In the genomic region with DNA sequence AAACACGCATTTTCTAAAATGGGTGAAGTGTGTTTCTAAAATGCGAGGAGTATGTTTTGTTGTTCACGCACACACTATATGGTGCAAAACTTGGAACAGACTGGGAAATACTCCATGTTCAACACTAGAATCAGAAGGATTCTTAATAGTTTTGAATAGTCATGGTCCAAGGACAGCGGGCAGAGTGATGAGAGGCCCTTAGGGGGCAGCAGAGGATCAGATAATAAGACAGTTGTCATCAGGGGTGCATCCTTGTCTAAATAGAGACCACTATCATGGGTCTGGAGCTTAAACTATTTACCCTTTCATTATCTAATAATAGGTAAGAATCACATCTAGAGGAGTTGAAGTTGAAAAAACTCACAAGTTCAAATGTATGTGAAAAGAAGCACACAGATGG, we compare ENCODE assay signal across 7 mouse cellular contexts.
DNase-seq lines count a peak whose midpoint lies in the region; ATAC-seq and TF ChIP-seq lines count a peak whose summit lies in the region.

No protein-coding gene starts in this region.

- no peaks in the 10 kb centered on the region for H3K4me1 ChIP-seq in kidney, embryonic 16.5 days (ENCODE audit: insufficient read depth, low read length)
- no peaks in the 10 kb centered on the region for H3K4me1 ChIP-seq in forebrain, embryonic 14.5 days (ENCODE audit: control insufficient read depth, insufficient read depth, low read length)

- no peaks in the 10 kb centered on the region for H3K27me3 ChIP-seq in kidney, embryonic 16.5 days (ENCODE audit: insufficient read depth, low read length)
- no peaks in the 10 kb centered on the region for H3K27me3 ChIP-seq in C2C12 (ENCODE audit: control insufficient read depth, insufficient read depth, insufficient read length)
- no peaks in the 10 kb centered on the region for H3K27me3 ChIP-seq in forebrain, embryonic 14.5 days (replicated peaks; ENCODE audit: control insufficient read depth, insufficient read depth, low read length)

- TF ChIP-seq CTCF in C2C12 (IDR thresholded peaks at IDR 0.05; ENCODE audit: control insufficient read depth, insufficient read depth, insufficient read length): peak; percentile 4

- no peak overlapping the region for H3K27ac ChIP-seq in kidney, embryonic 16.5 days (ENCODE audit: low read length)
- no peak overlapping the region for H3K27ac ChIP-seq in forebrain, embryonic 14.5 days (ENCODE audit: low read depth, low read length)

- no peaks in the 10 kb centered on the region for H3K9me3 ChIP-seq in kidney, embryonic 16.5 days (ENCODE audit: low read length)
- no peaks in the 10 kb centered on the region for H3K9me3 ChIP-seq in forebrain, embryonic 14.5 days (replicated peaks; ENCODE audit: control insufficient read depth, low read length)

- H3K9ac ChIP-seq in kidney, embryonic 16.5 days (replicated peaks; ENCODE audit: low read length): no peak overlapping the region
- H3K9ac ChIP-seq in forebrain, embryonic 14.5 days (ENCODE audit: low read length): no peak overlapping the region

- no peaks in the 10 kb centered on the region for H3K79me3 ChIP-seq in C2C12 (ENCODE audit: low read depth)

- 74% methylated on average over 4 of the region's 4 CpGs for WGBS in kidney, embryonic 16.5 days
- WGBS in forebrain, embryonic 14.5 days: 68% methylated on average over 4 of the region's 4 CpGs

- H3K79me2 ChIP-seq in C2C12 (ENCODE audit: control insufficient read depth, insufficient read depth): no peaks in the 10 kb centered on the region

- H3K36me3 ChIP-seq in kidney, embryonic 16.5 days (ENCODE audit: insufficient read depth, low read length): no peaks in the 10 kb centered on the region
- H3K36me3 ChIP-seq in C2C12 (ENCODE audit: control insufficient read depth, insufficient read depth): no peaks in the 10 kb centered on the region
- H3K36me3 ChIP-seq in forebrain, embryonic 14.5 days (ENCODE audit: control insufficient read depth, insufficient read depth, low read length): no peaks in the 10 kb centered on the region

- no peak overlapping the region for H3K4me2 ChIP-seq in kidney, embryonic 16.5 days (replicated peaks; ENCODE audit: low read depth, low read length)
- H3K4me2 ChIP-seq in forebrain, embryonic 14.5 days (ENCODE audit: low read length): no peak overlapping the region

- no peak overlapping the region for H3ac ChIP-seq in C2C12 (ENCODE audit: control insufficient read depth, insufficient read length, low read depth)

- ATAC-seq in kidney, embryonic 16.5 days (ENCODE audit: low FRiP score, low TSS enrichment): no peak
- peak; percentile 60 for ATAC-seq in forebrain, embryonic 14.5 days

- H3K4me3 ChIP-seq in kidney, embryonic 16.5 days (ENCODE audit: low read length): no peak overlapping the region
- no peak overlapping the region for H3K4me3 ChIP-seq in C2C12 (ENCODE audit: insufficient read depth, poor library complexity, severe bottlenecking)
- no peak overlapping the region for H3K4me3 ChIP-seq in forebrain, embryonic 14.5 days (ENCODE audit: low read depth, low read length)

- peak; percentile 27 for DNase-seq in kidney, postnatal 10 days
- DNase-seq in 416B (ENCODE audit: low read depth): peak; percentile 41
- DNase-seq in forebrain, embryonic 14.5 days (ENCODE audit: low spot score): peak; percentile 44
- no peak for DNase-seq in gastrocnemius, adult 8-10 months (ENCODE audit: low spot score in 2 of 2)
- no peak for DNase-seq in testis, postnatal 10 days (ENCODE audit: low spot score)

TF ChIP-seq in C2C12, 6 proteins besides CTCF, POLR2A, EP300 and RAD21:
- no peak for TF ChIP-seq FOSL1 (IDR thresholded peaks at IDR 0.05; ENCODE audit: insufficient read depth, low read length, poor library complexity, severe bottlenecking)
- no peak for TF ChIP-seq USF1 (IDR thresholded peaks at IDR 0.05; ENCODE audit: low read depth)
- TF ChIP-seq MAX (IDR thresholded peaks at IDR 0.05): no peak
- no peak for TF ChIP-seq MYOG (IDR thresholded peaks at IDR 0.05; ENCODE audit: control insufficient read depth, extremely low read depth, insufficient read length)
- no peak for TF ChIP-seq CEBPB (IDR thresholded peaks at IDR 0.05; ENCODE audit: low read depth)
- no peak for TF ChIP-seq MYOD1 (IDR thresholded peaks at IDR 0.05; ENCODE audit: control insufficient read depth, insufficient read length, low read depth)

Comparison
In these comparisons a context has a peak if more than half of its experiments do, and no peak if none do; other contexts are left out.
1. DNase-seq: peak in kidney, postnatal 10 days (single experiment), 416B (single experiment) and forebrain, embryonic 14.5 days (single experiment); none in gastrocnemius, adult 8-10 months (0 of 2) and testis, postnatal 10 days (single experiment).